Mouse (Mus musculus): ENCODE results near the gene Lexm. TPM values are rescaled to one million over a fixed set of nuclear protein-coding genes. Genes with fewer than 3 reads are reported as not detected.

Lexm gene
- polyA plus RNA-seq, 1 experiment: not detected

- H3K4me3 ChIP-seq (ENCODE audit: insufficient read depth, low read depth, low read length): no peak overlapping the region
- TF ChIP-seq CTCF (IDR thresholded peaks at IDR 0.05; ENCODE audit: insufficient read depth, low read depth, low read length): no peak
- TF ChIP-seq POLR2A (IDR thresholded peaks at IDR 0.05; ENCODE audit: insufficient read depth, low read depth, low read length): no peak
- H3K4me1 ChIP-seq (ENCODE audit: control insufficient read depth, insufficient read depth, low read length): peaks cover 7% of the 10 kb centered on the region; the same call in 1 of the 2 replicates
- H3K27ac ChIP-seq (ENCODE audit: insufficient read depth, low read depth, low read length): no peak overlapping the region
- WGBS: 91% methylated on average over 15 of the region's 15 CpGs
These were observed 35.2 kb downstream of the Lexm start for GRCm38 (mm10) chr4:106581865-106582204.

DNA sequence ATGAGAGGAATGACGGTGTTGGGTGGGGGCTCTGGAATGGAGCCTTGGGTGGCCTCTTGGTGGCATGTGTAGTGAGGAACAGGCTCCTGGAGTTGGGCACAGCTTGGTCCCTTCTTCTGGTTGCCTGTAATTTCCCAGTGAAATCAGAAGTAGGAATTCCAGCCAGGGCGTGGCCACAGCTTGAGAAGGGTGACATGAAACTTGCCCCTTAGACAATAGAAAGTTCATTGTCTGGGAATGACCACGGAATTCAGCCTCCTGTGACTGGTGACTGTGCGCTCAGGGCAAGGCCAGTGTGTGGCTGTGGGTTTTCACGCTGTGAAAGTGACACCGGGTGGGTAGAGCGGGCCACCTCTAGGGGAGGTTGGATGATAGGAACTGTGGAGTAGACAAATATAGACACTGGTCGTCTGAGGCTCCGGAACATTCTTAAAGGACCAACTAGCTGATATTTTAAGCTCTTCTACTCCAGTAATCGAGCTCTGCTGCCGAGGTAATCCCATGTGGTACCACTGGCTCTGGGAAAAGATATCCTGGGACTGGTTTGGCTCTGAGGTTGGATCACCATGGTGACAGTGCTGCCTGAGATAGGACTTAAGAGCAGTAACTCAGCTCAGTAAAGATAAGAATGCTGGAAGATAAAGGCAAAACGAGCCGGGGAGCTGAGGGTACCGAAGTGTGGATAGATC is 35.7 kb downstream of the Lexm start:
- Histone ChIP-seq H3K4me1 (ENCODE audit: control insufficient read depth, insufficient read depth, low read length) (peaks cover 12% of the 10 kb centered on the region; the same call in 1 of the 2 replicates), H3K4me3 (ENCODE audit: insufficient read depth, low read depth, low read length) (no peak overlapping the region), H3K27ac (ENCODE audit: insufficient read depth, low read depth, low read length) (no peak overlapping the region)
- WGBS: 74% methylated on average over 14 of the region's 14 CpGs
- TF ChIP-seq CTCF (IDR thresholded peaks at IDR 0.05; ENCODE audit: insufficient read depth, low read depth, low read length) (no peak), POLR2A (IDR thresholded peaks at IDR 0.05; ENCODE audit: insufficient read depth, low read depth, low read length) (no peak)

- Histone ChIP-seq H3K27ac (ENCODE audit: insufficient read depth, low read depth, low read length) (no peak overlapping the region), H3K4me1 (ENCODE audit: control insufficient read depth, insufficient read depth, low read length) (peaks cover 12% of the 10 kb centered on the region; the same call in 1 of the 2 replicates), H3K4me3 (ENCODE audit: insufficient read depth, low read depth, low read length) (no peak overlapping the region)
- WGBS: 75% methylated on average over 7 of the region's 7 CpGs
- no peak for TF ChIP-seq POLR2A (IDR thresholded peaks at IDR 0.05; ENCODE audit: insufficient read depth, low read depth, low read length)
These were observed 39.5 kb downstream of the Lexm start for GRCm38 (mm10) chr4:106577511-106577910.

GRCm38 (mm10) chr4:106575022-106575421 is 42.0 kb downstream of the Lexm start:
- WGBS: 84% methylated on average over 8 of the region's 8 CpGs
- H3K4me3 ChIP-seq (ENCODE audit: insufficient read depth, low read depth, low read length): no peak overlapping the region
- no peak overlapping the region for H3K27ac ChIP-seq (ENCODE audit: insufficient read depth, low read depth, low read length)
- 0 out of 2 replicates have a peak, but pooled peaks cover 6% of the 10 kb centered on the region for H3K4me1 ChIP-seq (ENCODE audit: control insufficient read depth, insufficient read depth, low read length)
- no peak for TF ChIP-seq CTCF (IDR thresholded peaks at IDR 0.05; ENCODE audit: insufficient read depth, low read depth, low read length)
- no peak for TF ChIP-seq POLR2A (IDR thresholded peaks at IDR 0.05; ENCODE audit: insufficient read depth, low read depth, low read length)

DNA sequence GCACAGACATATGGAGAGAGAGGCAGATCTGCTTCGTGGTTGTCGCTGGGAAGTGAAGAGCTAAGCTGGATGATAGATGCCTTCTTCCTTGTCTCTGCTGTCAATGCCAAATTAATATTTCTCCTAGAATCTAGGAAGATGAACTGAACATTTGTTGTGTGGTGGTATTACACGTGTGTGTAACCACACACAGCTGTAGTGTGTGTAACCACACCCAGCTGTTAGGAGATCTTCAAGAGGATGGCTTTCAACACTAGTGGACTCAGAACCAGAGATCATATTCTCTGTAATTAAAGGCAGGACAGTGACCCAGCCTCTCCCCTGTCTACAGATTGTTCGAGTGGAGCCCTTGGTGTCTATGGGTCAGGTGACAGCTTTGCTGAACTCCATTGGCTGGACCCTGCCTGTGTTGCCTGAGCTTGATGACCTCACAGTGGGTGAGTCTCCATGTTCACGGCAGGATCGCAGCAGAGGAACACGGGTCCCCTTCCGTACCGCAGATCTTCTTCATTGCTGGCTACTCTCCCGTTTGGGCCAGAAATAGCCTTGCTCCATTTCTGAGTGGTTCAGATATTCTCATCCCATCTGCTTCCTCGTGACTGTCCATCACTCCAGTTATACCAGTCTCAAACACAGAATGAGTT is 45.8 kb downstream of the Lexm start:
- WGBS: 82% methylated on average over 11 of the region's 11 CpGs
- H3K27ac ChIP-seq (ENCODE audit: insufficient read depth, low read depth, low read length): no peak overlapping the region
- H3K4me1 ChIP-seq (ENCODE audit: control insufficient read depth, insufficient read depth, low read length): no peaks in the 10 kb centered on the region
- TF ChIP-seq POLR2A (IDR thresholded peaks at IDR 0.05; ENCODE audit: insufficient read depth, low read depth, low read length) (no peak), CTCF (IDR thresholded peaks at IDR 0.05; ENCODE audit: insufficient read depth, low read depth, low read length) (no peak)
- H3K4me3 ChIP-seq (ENCODE audit: insufficient read depth, low read depth, low read length): no peak overlapping the region

- WGBS: 95% methylated on average over 4 of the region's 4 CpGs
- TF ChIP-seq POLR2A (IDR thresholded peaks at IDR 0.05; ENCODE audit: insufficient read depth, low read depth, low read length): no peak
- TF ChIP-seq CTCF (IDR thresholded peaks at IDR 0.05; ENCODE audit: insufficient read depth, low read depth, low read length): no peak
- no peaks in the 10 kb centered on the region for H3K4me1 ChIP-seq (ENCODE audit: control insufficient read depth, insufficient read depth, low read length)
These were observed 47.4 kb downstream of the Lexm start for GRCm38 (mm10) chr4:106569680-106570079.

GRCm38 (mm10) chr4:106564161-106564560 is 52.9 kb downstream of the Lexm start:
- TF ChIP-seq CTCF (IDR thresholded peaks at IDR 0.05; ENCODE audit: insufficient read depth, low read depth, low read length) (no peak), POLR2A (IDR thresholded peaks at IDR 0.05; ENCODE audit: insufficient read depth, low read depth, low read length) (no peak)
- Histone ChIP-seq H3K4me3 (ENCODE audit: insufficient read depth, low read depth, low read length) (no peak overlapping the region), H3K27ac (ENCODE audit: insufficient read depth, low read depth, low read length) (no peak overlapping the region), H3K4me1 (ENCODE audit: control insufficient read depth, insufficient read depth, low read length) (peaks cover 23% of the 10 kb centered on the region)
- whole genome bisulfite sequencing: 79% methylated on average over 11 of the region's 11 CpGs

More at GRCm38 (mm10) chr4:106569680-106570079, 47.4 kb downstream of the Lexm start:
- H3K27ac ChIP-seq (ENCODE audit: insufficient read depth, low read depth, low read length): no peak overlapping the region
- H3K4me3 ChIP-seq (ENCODE audit: insufficient read depth, low read depth, low read length): no peak overlapping the region

GRCm38 (mm10) chr4:106562837-106563790 is 53.9 kb downstream of the Lexm start:
- Histone ChIP-seq H3K27ac (ENCODE audit: insufficient read depth, low read depth, low read length) (no peak overlapping the region), H3K4me3 (ENCODE audit: insufficient read depth, low read depth, low read length) (0 out of 2 replicates have a peak overlapping the region, but pooled peaks have one; percentile 7), H3K4me1 (ENCODE audit: control insufficient read depth, insufficient read depth, low read length) (peaks cover 23% of the 10 kb centered on the region)
- TF ChIP-seq CTCF (IDR thresholded peaks at IDR 0.05; ENCODE audit: insufficient read depth, low read depth, low read length) (no peak), POLR2A (IDR thresholded peaks at IDR 0.05; ENCODE audit: insufficient read depth, low read depth, low read length) (no peak)
- WGBS: 61% methylated on average over 9 of the region's 9 CpGs

Data from olfactory bulb, adult 2 months (tissue).